ENCODE assay signal across 8 mouse cellular contexts in the genomic region with DNA sequence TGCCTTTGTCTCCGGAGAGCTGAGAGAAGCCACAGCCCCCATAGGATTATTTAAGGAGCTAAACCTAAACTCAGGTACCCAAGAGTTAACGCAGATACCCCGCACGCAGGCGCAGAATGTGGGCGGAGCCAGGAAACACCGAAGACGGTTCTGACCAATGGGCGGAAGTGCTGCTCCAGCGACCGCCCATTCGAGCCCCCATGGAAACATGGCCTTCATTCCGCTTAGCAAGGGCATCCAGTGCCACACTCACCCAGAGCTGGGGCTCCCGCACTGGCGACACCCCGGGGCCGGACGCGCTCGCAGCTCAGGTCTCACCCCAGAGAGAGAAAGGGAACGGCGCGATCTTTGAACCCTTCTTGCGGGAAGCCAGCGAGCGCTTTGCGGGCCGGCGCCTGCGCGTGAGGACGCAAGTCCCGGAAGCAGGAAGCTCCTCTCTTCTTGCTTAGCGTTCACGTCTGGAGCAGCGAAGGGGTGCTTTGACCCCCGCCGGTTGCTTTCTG. TPM values are rescaled to one million over a fixed set of nuclear protein-coding genes. Genes with fewer than 3 reads are reported as not detected.
DNase-seq lines count a peak whose midpoint lies in the region; ATAC-seq and TF ChIP-seq lines count a peak whose summit lies in the region.

A gene (minus strand): TSS at position 390 of the 503 bp plus-strand sequence.

- peak within 1 kb of the TSS; percentile 85 for H3K27ac ChIP-seq in MEL (ENCODE audit: control insufficient read depth, low read depth, low read length)
- H3K27ac ChIP-seq in cerebellum, adult 2 months (ENCODE audit: insufficient read depth, low read length) = peak within 1 kb of the TSS; percentile 76
- peak within 1 kb of the TSS; percentile 94 for H3K27ac ChIP-seq in forebrain, postnatal 0 days (ENCODE audit: low read depth, low read length)
- H3K27ac ChIP-seq in lung, embryonic 15.5 days = peak within 1 kb of the TSS; percentile 91

- no peak for TF ChIP-seq CTCF in MEL (IDR thresholded peaks at IDR 0.05 in 2 of 3, conservative IDR thresholded peaks at IDR 0.05 in 1 of 3; ENCODE audit: control insufficient read depth in 1 of 3, insufficient read depth in 1 of 3, low read depth in 2 of 3, low read length in 3 of 3, poor library complexity in 1 of 3, severe bottlenecking in 1 of 3)
- no peak for TF ChIP-seq CTCF in cerebellum, adult 2 months (IDR thresholded peaks at IDR 0.05; ENCODE audit: borderline replicate concordance, insufficient read depth, low read depth, low read length)
- no peak for TF ChIP-seq CTCF in forebrain, postnatal 0 days (IDR thresholded peaks at IDR 0.05; ENCODE audit: low read depth)

- WGBS in cerebellum, adult 2 months = under 1% methylated on average over 38 of the region's 38 CpGs
- under 1% methylated on average over 38 of the region's 38 CpGs for WGBS in forebrain, postnatal 0 days
- under 1% methylated on average over 38 of the region's 38 CpGs for WGBS in lung, embryonic 15.5 days

- ATAC-seq in forebrain, postnatal 0 days = peak; percentile 98
- peak; percentile 93 for ATAC-seq in lung, embryonic 15.5 days (ENCODE audit: borderline replicate concordance, extremely low read depth, low FRiP score, low TSS enrichment)

- H3K4me2 ChIP-seq in forebrain, postnatal 0 days (ENCODE audit: low read depth) = peak within 1 kb of the TSS; percentile 54
- H3K4me2 ChIP-seq in lung, embryonic 15.5 days = peak within 1 kb of the TSS; percentile 62

- H3K9ac ChIP-seq in MEL (ENCODE audit: control insufficient read depth, low read depth, low read length, poor library complexity, severe bottlenecking) = peak within 1 kb of the TSS; percentile 90
- peak within 1 kb of the TSS; percentile 90 for H3K9ac ChIP-seq in forebrain, postnatal 0 days
- H3K9ac ChIP-seq in lung, embryonic 15.5 days = peak within 1 kb of the TSS; percentile 91

- H3K79me2 ChIP-seq in MEL (ENCODE audit: control insufficient read depth, insufficient read depth, low read length, poor library complexity) = no peaks in the 10 kb centered on the region; the same call in 1 of the 2 replicates

- TF ChIP-seq EP300 in MEL (IDR thresholded peaks at IDR 0.05; ENCODE audit: low read depth in 1 of 2, low read length in 2 of 2) = no peak

- peak; percentile 98 for DNase-seq in MEL (ENCODE audit: low read depth, low spot score)
- DNase-seq in cerebellum, adult 2 months = peak; percentile 93 to 95
- peak; percentile 96 for DNase-seq in forebrain, postnatal 0 days
- DNase-seq in heart, postnatal 4 days = peak; percentile 95
- DNase-seq in layer of hippocampus, adult 8-10 months (ENCODE audit: low spot score in 2 of 2) = peak; percentile 88 to 91
- peak; percentile 87 for DNase-seq in ovary, adult 18-20 months (ENCODE audit: low spot score)
- peak; percentile 95 for DNase-seq in thymus, postnatal 0 days (ENCODE audit: low spot score)

- H3K27me3 ChIP-seq in MEL (ENCODE audit: control insufficient read depth in 1 of 2, insufficient read depth in 2 of 2, low read length in 2 of 2) = no peaks in the 10 kb centered on the region
- no peaks in the 10 kb centered on the region for H3K27me3 ChIP-seq in cerebellum, adult 2 months (ENCODE audit: control insufficient read depth, insufficient read depth, low read length)
- H3K27me3 ChIP-seq in forebrain, postnatal 0 days (ENCODE audit: insufficient read depth, low read length) = no peaks in the 10 kb centered on the region
- no peaks in the 10 kb centered on the region for H3K27me3 ChIP-seq in lung, embryonic 15.5 days

- TF ChIP-seq POLR2A in MEL (IDR thresholded peaks at IDR 0.05; ENCODE audit: control insufficient read depth in 1 of 2, insufficient read depth in 1 of 2, low read depth in 1 of 2, low read length in 2 of 2, poor library complexity in 1 of 2) = peak; percentile 77 to 94; a peak in 3 of 4 replicates
- TF ChIP-seq POLR2A in cerebellum, adult 2 months (IDR thresholded peaks at IDR 0.05; ENCODE audit: borderline replicate concordance, insufficient read depth, low read length) = peak; percentile 76; the same call in 1 of the 2 replicates

- peaks cover 0 to 3% of the 10 kb centered on the region in 2 experiments; a peak in 2 of 4 replicates for H3K36me3 ChIP-seq in MEL (ENCODE audit: control insufficient read depth in 1 of 2, insufficient read depth in 2 of 2, low read length in 2 of 2)
- no peaks in the 10 kb centered on the region for H3K36me3 ChIP-seq in forebrain, postnatal 0 days (ENCODE audit: insufficient read depth)
- H3K36me3 ChIP-seq in lung, embryonic 15.5 days = no peaks in the 10 kb centered on the region

- H3K4me3 ChIP-seq in MEL (ENCODE audit: control insufficient read depth in 1 of 2, insufficient read depth in 1 of 2, low read depth in 2 of 2, low read length in 2 of 2) = peak within 1 kb of the TSS; percentile 81 to 86
- peak within 1 kb of the TSS; percentile 68 for H3K4me3 ChIP-seq in cerebellum, adult 2 months (replicated peaks; ENCODE audit: insufficient read depth, low read depth, low read length)
- H3K4me3 ChIP-seq in forebrain, postnatal 0 days (ENCODE audit: low read depth, low read length) = peak within 1 kb of the TSS; percentile 72
- peak within 1 kb of the TSS; percentile 88 for H3K4me3 ChIP-seq in lung, embryonic 15.5 days

- H3K4me1 ChIP-seq in MEL (ENCODE audit: control insufficient read depth in 1 of 2, insufficient read depth in 2 of 2, low read length in 2 of 2) = peaks cover 2 to 10% of the 10 kb centered on the region in 2 experiments
- H3K4me1 ChIP-seq in cerebellum, adult 2 months (ENCODE audit: control insufficient read depth, insufficient read depth, low read length) = no peaks in the 10 kb centered on the region; the same call in 1 of the 2 replicates
- H3K4me1 ChIP-seq in forebrain, postnatal 0 days (ENCODE audit: insufficient read depth) = peaks cover 7% of the 10 kb centered on the region; the same call in 1 of the 2 replicates
- H3K4me1 ChIP-seq in lung, embryonic 15.5 days = peaks cover 27% of the 10 kb centered on the region; the same call in 1 of the 2 replicates

- no peaks in the 10 kb centered on the region for H3K9me3 ChIP-seq in MEL (replicated peaks; ENCODE audit: insufficient read depth, low read length)
- H3K9me3 ChIP-seq in forebrain, postnatal 0 days (ENCODE audit: low read length) = no peaks in the 10 kb centered on the region
- H3K9me3 ChIP-seq in lung, embryonic 15.5 days = no peaks in the 10 kb centered on the region

- TF ChIP-seq RAD21 in MEL (IDR thresholded peaks at IDR 0.05; ENCODE audit: low read depth, low read length) = no peak

TF ChIP-seq in MEL, 35 proteins besides CTCF, POLR2A, EP300 and RAD21 (continues in another document):
- TF ChIP-seq POLR2AphosphoS2 (IDR thresholded peaks at IDR 0.05; ENCODE audit: low read length) = peak; percentile 87
- TF ChIP-seq E2F4 (IDR thresholded peaks at IDR 0.05; ENCODE audit: borderline replicate concordance, low read depth, low read length) = no peak
- no peak; the same call in 1 of the 2 replicates for TF ChIP-seq ZMIZ1 (IDR thresholded peaks at IDR 0.05; ENCODE audit: low read depth, low read length)
- TF ChIP-seq SMC3 (IDR thresholded peaks at IDR 0.05; ENCODE audit: low read depth, low read length) = no peak
- no peak for TF ChIP-seq GATA1 (IDR thresholded peaks at IDR 0.05; ENCODE audit: low read depth, low read length)
- TF ChIP-seq ZNF384 (IDR thresholded peaks at IDR 0.05; ENCODE audit: low read depth, low read length) = no peak
- no peak for TF ChIP-seq JUND (IDR thresholded peaks at IDR 0.05; ENCODE audit: low read depth, low read length)
- TF ChIP-seq NRF1 (IDR thresholded peaks at IDR 0.05; ENCODE audit: insufficient read depth, low read depth, low read length, poor library complexity, severe bottlenecking) = peak; percentile 80
- no peak for TF ChIP-seq POLR2AphosphoS5 (IDR thresholded peaks at IDR 0.05; ENCODE audit: borderline replicate concordance, low read depth, low read length)
- peak; percentile 13; the same call in 1 of the 2 replicates for TF ChIP-seq MAX (IDR thresholded peaks at IDR 0.05; ENCODE audit: low read length)
- peak; percentile 95 for TF ChIP-seq ELF1 (IDR thresholded peaks at IDR 0.05; ENCODE audit: low read depth, low read length)
- no peak for TF ChIP-seq MAFK (IDR thresholded peaks at IDR 0.05; ENCODE audit: borderline replicate concordance, low read depth, low read length)
- peak; percentile 79 for TF ChIP-seq HCFC1 (IDR thresholded peaks at IDR 0.05; ENCODE audit: low read depth, low read length)
- no peak for TF ChIP-seq ZC3H11A (IDR thresholded peaks at IDR 0.05; ENCODE audit: low read depth, low read length)
- TF ChIP-seq NELFE (IDR thresholded peaks at IDR 0.05; ENCODE audit: low read depth, low read length) = peak; percentile 92
- TF ChIP-seq TAL1 (IDR thresholded peaks at IDR 0.05; ENCODE audit: low read length) = no peak
- no peak for TF ChIP-seq BHLHE40 (IDR thresholded peaks at IDR 0.05; ENCODE audit: borderline replicate concordance, low read depth, low read length)
- TF ChIP-seq TCF12 (IDR thresholded peaks at IDR 0.05; ENCODE audit: low read depth, low read length) = peak; percentile 65
- no peak for TF ChIP-seq UBTF (IDR thresholded peaks at IDR 0.05; ENCODE audit: borderline replicate concordance, insufficient read depth, low read depth, low read length)
- TF ChIP-seq SIN3A (IDR thresholded peaks at IDR 0.05; ENCODE audit: low read length) = peak; percentile 80
- no peak; the same call in 1 of the 2 replicates for TF ChIP-seq MAZ (IDR thresholded peaks at IDR 0.05; ENCODE audit: low read depth, low read length)
- peak; percentile 55; the same call in 1 of the 2 replicates for TF ChIP-seq KAT2A (conservative IDR thresholded peaks at IDR 0.05; ENCODE audit: low read depth, low read length)
- TF ChIP-seq GABPA (IDR thresholded peaks at IDR 0.05; ENCODE audit: low read depth, low read length) = no peak
- TF ChIP-seq RCOR1 (IDR thresholded peaks at IDR 0.05; ENCODE audit: low read depth, low read length) = no peak
- TF ChIP-seq USF2 (IDR thresholded peaks at IDR 0.05; ENCODE audit: borderline replicate concordance in 1 of 2, insufficient read depth in 1 of 2, low read depth in 1 of 2, low read length in 2 of 2) = no peak

RNA-seq across cellular contexts. Expression of the gene that starts here (rescaled TPM):
- total RNA-seq in MEL (2012; rRNA removed) = 9.0 and 11.3 TPM in 2 replicates
- polyA plus RNA-seq in MEL (2012; ENCODE audit: insufficient read depth in 1 of 2, insufficient read length in 2 of 2, low read depth in 1 of 2, low replicate concordance in 2 of 2, missing spikeins in 1 of 2) = 10 to 100 TPM in 1 of 2 experiments, not detected in 1; 17.2 TPM
- 10.2 and 11.5 TPM in 2 replicates for polyA plus RNA-seq in cerebellum, adult 2 months (2012; rRNA removed)
- total RNA-seq in forebrain, postnatal 0 days (2014; rRNA removed) = 8.2 and 11.0 TPM in 2 replicates
- 13.7 and 18.0 TPM in 2 replicates for polyA plus RNA-seq in forebrain, postnatal 0 days (2015; fragmentation: Nextera tagmentation; extraction: Ambion mirVana)
- total RNA-seq in heart, postnatal 4 days (2021) = 1 to 10 TPM; 6.9 to 7.6 TPM
- 10 to 100 TPM in 2 of 4 experiments, 1 to 10 TPM in 2; 8.7 to 11.8 (median 10.2) TPM for total RNA-seq in layer of hippocampus, adult 8-10 months (2022)
- polyA plus RNA-seq in lung, embryonic 15.5 days (2015; fragmentation: Nextera tagmentation; extraction: Ambion mirVana) = 11.6 and 11.9 TPM in 2 replicates
- 19.8 and 23.1 TPM in 2 replicates for polyA plus RNA-seq in thymus, postnatal 0 days (2015; fragmentation: Nextera tagmentation; extraction: Ambion mirVana)

Comparison
In these comparisons a context has a peak if more than half of its experiments do, and no peak if none do; other contexts are left out.
1. Peak in every context shown above with its lines: DNase-seq, ATAC-seq, H3K4me3 ChIP-seq and H3K27ac ChIP-seq.